Mouse (Mus musculus) cerebellum, postnatal 4 days (tissue): Measurements from ENCODE around the gene Sema4g.

ENCODE experiments used
- DNase-seq, 2 experiments: peaks; one replicate each; pipeline ENCODE4 v3.0.0; 2022; ENCODE audit warnings: low spot score in 2 of 2, mixed read lengths in 1 of 2

Sema4g gene

GRCm38 (mm10) chr19:45003740-45004516, 15.0 kb downstream of the Sema4g start:
- no peak for DNase-seq

DNA sequence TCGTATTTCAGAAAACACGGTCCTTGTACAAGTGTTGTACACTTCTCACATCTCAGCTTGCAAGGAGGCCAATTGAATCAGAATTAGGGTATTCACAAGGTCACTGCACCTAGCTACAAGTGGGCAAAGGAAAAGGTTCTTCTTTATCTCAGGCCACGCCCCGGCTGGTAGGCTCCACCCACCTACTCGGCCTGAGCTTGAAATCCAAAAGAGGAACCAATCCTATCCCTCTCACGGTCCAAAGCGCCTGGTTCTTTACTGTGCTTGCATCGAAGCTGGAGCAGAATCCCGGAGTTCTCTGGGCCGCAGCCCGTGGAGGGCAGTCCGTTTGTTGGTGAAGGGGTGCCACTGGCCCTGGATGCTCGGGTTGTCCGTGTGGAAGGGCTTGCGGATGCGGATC, 16.5 kb downstream of the Sema4g start, which contains the start of gene Twnk:
Gene Twnk (plus strand): TSS at position 220 of the 400 bp plus-strand sequence.
- no peak for DNase-seq

GRCm38 (mm10) chr19:45005957-45006712, 17.2 kb downstream of the Sema4g start, which contains the start of gene Mrpl43:
Gene Mrpl43 (minus strand): TSS chr19:45006442.
- DNase-seq = peak; percentile 97 to 98

GRCm38 (mm10) chr19:45007021-45007420, 18.1 kb downstream of the Sema4g start:
- no peak for DNase-seq

GRCm38 (mm10) chr19:45007425-45008191, 18.7 kb downstream of the Sema4g start:
- no peak for DNase-seq

- no peak for DNase-seq
Observed at GRCm38 (mm10) chr19:45010646-45011045, 21.7 kb downstream of the Sema4g start.

GRCm38 (mm10) chr19:45012219-45012618, 23.3 kb downstream of the Sema4g start:
- DNase-seq = no peak

- no peak for DNase-seq
Observed at GRCm38 (mm10) chr19:45012636-45013035, 23.7 kb downstream of the Sema4g start.

DNA sequence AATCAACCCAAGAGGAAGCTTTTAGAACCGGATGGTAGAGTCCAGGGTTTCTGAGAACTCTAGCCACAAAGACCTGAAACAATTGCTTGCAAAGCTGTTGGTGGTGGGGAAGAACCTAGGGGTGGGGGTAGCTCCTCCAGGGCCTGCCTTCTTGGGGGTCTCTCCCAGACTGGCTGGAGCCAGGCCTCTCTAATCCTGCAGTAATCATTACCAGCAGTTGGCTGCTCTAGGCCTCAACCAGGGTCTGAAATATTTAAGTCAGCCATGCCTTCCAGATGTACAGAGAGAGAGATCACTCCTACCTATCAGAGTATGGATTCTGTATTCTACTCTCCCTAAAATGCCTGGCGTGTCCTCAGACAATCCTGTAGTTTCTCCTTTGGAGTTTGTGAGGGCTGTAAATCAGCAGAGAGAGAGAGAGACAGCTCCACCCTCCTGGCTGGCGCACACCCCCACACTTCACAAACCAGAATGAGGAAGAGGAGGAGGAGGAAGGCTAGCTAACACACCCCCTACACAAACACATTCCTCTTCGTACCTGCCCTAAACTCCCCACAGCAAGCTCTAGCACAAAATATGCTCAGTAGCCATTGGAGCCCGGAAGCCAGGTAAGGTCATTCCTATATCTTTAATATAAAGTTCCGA, 24.8 kb downstream of the Sema4g start:
- no peak for DNase-seq

GRCm38 (mm10) chr19:45014335-45014971, 25.6 kb downstream of the Sema4g start, which contains the start of gene Lzts2:
Gene Lzts2 (plus strand): TSS chr19:45014414.
- no peak for DNase-seq

DNA sequence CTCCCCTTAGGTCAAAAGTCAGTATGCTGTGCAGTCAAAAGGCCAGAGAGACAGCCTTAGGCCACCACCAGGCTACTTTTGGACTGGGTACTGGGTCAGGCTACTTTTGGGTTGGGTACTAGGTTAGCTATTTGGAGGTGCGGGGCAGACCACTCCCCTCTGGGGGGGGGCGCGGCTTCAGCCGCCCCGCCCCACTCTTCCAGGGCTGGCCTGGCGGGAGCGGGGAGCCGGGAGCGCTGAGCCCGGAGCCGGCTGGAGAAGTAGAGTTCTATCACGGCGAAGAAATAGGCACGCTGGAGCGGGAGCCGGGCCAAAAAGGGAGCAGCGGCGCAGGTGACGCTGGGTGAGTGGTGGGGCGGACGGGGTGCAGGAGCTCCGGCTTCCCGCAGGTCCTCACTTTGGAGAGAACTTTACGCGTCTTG, 26.1 kb downstream of the Sema4g start:
- no peak for DNase-seq

DNA sequence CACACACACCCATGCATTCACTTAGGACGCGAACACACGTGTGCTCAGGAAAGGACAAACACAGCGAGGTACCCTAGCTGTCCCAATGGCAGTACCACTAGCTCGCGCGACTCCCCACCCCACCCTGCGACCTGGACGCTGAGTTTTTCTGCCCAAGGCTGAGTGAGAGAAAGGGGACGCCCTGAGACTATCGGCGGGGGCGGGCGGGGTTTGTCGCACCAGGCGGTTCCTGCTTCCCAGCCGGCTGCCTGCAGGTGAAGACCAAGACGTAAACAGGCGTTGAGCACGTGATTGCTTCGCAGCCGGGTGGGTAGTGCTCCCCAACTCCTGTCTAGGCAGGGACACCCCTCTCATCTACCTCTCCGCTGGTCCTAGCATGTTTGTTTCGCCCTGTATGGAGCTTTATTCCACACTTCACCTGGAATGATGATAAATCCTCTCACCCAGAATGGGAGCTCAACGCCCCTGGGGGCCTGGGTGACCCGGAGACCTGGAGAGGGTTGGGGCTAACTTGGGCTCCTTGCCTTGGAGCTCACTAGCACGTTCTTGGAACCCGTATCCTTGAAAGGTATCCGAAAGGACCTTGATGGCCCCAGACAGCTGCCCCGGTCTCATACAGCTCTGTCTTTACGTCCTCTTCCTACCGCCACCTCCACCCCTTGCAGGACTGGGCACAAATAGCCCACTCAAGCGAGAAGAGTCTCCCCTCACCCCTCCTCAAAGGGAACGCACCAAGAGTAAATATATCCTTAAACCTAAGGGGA, 26.8 kb downstream of the Sema4g start:
- DNase-seq = no peak

DNA sequence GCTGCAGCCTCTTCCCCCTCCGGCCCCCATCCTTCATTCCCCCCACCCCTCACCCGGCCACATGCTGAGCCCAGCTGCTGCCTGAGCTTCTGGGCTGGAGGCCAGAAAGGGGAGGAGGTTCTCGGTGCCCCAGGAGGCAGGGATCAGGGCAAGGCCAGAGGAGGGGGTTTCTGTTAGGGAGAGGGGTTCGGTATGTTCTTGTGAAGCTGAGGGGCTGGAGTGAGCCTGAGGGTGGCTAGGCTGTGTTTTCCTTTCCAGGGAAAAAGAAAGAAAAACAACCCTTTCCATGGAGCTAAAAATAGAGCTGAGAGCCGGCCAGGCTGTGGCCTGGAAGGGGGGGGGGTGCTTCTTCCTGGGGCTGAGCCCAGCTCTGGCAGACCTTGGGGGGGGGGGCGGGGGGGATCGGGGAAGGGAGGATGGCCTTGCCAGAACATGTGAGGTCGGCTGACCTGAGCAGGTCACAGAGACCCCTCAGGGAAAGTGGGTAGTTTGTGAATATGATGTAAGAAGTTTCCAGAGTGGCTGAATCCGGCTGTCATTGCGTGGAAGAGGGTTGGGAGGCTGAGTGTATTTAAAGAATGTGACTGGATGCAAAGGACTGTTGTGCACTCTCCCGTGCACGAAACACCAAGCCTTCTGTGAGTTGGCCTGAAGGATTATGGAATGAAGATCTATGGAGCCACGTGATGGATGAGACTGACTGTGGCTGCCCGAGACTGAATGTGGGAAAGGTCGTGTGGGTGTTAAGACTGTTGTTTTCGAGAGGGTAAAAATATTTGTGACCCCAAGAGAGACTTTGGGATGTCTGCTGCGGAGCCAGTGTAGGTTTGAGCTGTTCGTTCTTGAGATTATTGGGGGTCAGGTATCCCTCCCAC, 27.7 kb downstream of the Sema4g start:
- DNase-seq = peak in 1 of 2 experiments; percentile 86

DNA sequence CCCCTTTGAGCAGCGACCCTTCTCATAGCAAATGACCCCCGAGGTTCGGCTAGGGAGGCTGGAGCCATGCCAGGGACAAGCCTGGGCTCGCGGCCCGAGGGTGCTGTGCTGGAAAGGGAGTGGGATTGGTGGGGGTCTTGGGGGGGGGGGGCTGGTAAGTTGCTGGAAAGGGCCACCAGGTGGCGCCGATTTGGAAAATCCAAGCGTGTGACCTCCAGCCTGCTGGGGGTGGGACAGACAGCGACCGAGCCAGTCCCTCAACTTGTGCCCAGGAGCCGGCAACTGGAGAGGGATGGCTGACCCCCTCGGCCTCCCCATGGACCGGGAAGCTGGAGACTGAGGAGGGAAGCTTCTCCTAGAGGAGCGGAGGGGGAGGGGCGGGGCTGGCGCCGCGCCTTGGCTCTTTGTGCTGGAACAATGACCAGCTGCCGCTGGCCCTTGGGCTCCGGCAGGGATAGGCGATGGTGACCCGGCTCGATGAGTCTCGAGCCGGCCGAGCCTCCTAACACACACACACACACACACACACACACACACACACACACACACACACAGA, 28.4 kb downstream of the Sema4g start:
- DNase-seq = peak; percentile 63 to 87

GRCm38 (mm10) chr19:45017909-45018308, 29.0 kb downstream of the Sema4g start:
- DNase-seq = peak; percentile 76 to 89

GRCm38 (mm10) chr19:45018351-45018831, 29.5 kb downstream of the Sema4g start:
- no peak for DNase-seq

DNA sequence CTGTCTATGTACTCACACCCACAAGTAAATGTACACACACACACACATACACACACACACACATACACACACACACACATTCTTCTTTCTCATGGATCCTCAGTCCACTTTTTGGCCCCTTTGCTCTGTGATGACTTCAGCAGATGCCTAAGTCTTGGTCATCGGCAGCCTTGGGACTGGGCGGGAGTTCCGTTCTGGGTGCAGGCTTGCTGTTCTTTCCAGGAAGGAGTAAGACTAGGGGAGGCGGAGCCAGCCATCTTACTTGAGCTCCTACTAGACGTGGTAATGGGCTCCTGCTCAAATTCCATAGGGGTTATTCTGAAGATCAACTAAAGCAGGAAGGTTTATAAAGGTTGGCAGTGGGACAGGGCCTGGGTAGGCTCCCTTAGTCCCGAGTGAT, 31.4 kb downstream of the Sema4g start:
- no peak for DNase-seq

- no peak for DNase-seq
Observed at GRCm38 (mm10) chr19:45021362-45021761, 32.5 kb downstream of the Sema4g start.

- no peak for DNase-seq
Observed at GRCm38 (mm10) chr19:45023993-45024392, 35.1 kb downstream of the Sema4g start.
